ENCODE assay signal across 23 mouse cellular contexts in genomic region chr8:122633205-122633604, GRCm38 (mm10). TPM values are rescaled to one million over a fixed set of nuclear protein-coding genes. Genes with fewer than 3 reads are reported as not detected.
"Had no signal": no experiment of that assay in that cellular context is flagged by ENCODE, and none has a peak within 500 bp of the region (broad histone marks: within the 10 kb centered on the region; RNA-seq: fewer than 3 reads in every experiment).

No protein-coding gene starts in this region.

- H3K4me3 ChIP-seq: limb, embryonic 10.5 days; limb, embryonic 13.5 days; liver, embryonic 13.5 days; midbrain, embryonic 12.5 days; midbrain, embryonic 15.5 days; neural tube, embryonic 12.5 days; neural tube, embryonic 15.5 days had no signal

- H3K27me3 ChIP-seq: midbrain, embryonic 15.5 days; neural tube, embryonic 12.5 days; neural tube, embryonic 15.5 days had no signal

- H3K4me1 ChIP-seq: midbrain, embryonic 15.5 days; neural tube, embryonic 15.5 days had no signal

- ATAC-seq: liver, postnatal 0 days; lung, postnatal 0 days; midbrain, embryonic 15.5 days had no signal

- H3K4me2 ChIP-seq: limb, embryonic 13.5 days; liver, embryonic 13.5 days; lung, embryonic 14.5 days; midbrain, embryonic 12.5 days; midbrain, embryonic 15.5 days; neural tube, embryonic 12.5 days; neural tube, embryonic 15.5 days had no signal

- H3K9me3 ChIP-seq: limb, embryonic 10.5 days; limb, embryonic 13.5 days; liver, embryonic 13.5 days; midbrain, embryonic 12.5 days; midbrain, embryonic 15.5 days; neural tube, embryonic 12.5 days; neural tube, embryonic 15.5 days had no signal

- H3K9ac ChIP-seq: limb, embryonic 13.5 days; liver, embryonic 13.5 days; liver, postnatal 0 days; lung, embryonic 14.5 days; midbrain, embryonic 12.5 days; midbrain, embryonic 15.5 days; neural tube, embryonic 12.5 days; neural tube, embryonic 15.5 days had no signal

- H3K27ac ChIP-seq: kidney, postnatal 0 days; limb, embryonic 10.5 days; limb, embryonic 13.5 days; midbrain, embryonic 12.5 days; midbrain, embryonic 15.5 days; neural tube, embryonic 12.5 days; neural tube, embryonic 15.5 days; stomach, postnatal 0 days had no signal

- DNase-seq: kidney, adult 9 months; kidney, postnatal 36 days; liver, embryonic 13.5 days; liver, postnatal 0 days; lung, embryonic 14.5 days; lung, postnatal 4 days; right cerebral cortex, adult 18-20 months; right cerebral cortex, postnatal 14 days; right cerebral cortex, postnatal 4 days; thymus, adult 2 months; thymus, postnatal 14 days; thymus, postnatal 4 days had no signal

RNA-seq across cellular contexts. Expression of gene Pabpn1l, which starts 10.7 kb away (rescaled TPM):
- polyA plus RNA-seq: limb, embryonic 10.5 days; limb, embryonic 13.5 days; liver, adult 2 months; liver, embryonic 13.5 days; liver, postnatal 0 days; lung, embryonic 14.5 days; lung, postnatal 0 days; midbrain, embryonic 12.5 days; midbrain, embryonic 15.5 days; neural tube, embryonic 12.5 days; stomach, embryonic 14.5 days had no signal
